Mouse (Mus musculus): Measurements from ENCODE around the gene Hist1h2ap. TPM values are rescaled to one million over a fixed set of nuclear protein-coding genes. Genes with fewer than 3 reads are reported as not detected.

The Hist1h2ap gene
- polyA plus RNA-seq, 2 experiments = 95.9 to 6,963 TPM

DNA sequence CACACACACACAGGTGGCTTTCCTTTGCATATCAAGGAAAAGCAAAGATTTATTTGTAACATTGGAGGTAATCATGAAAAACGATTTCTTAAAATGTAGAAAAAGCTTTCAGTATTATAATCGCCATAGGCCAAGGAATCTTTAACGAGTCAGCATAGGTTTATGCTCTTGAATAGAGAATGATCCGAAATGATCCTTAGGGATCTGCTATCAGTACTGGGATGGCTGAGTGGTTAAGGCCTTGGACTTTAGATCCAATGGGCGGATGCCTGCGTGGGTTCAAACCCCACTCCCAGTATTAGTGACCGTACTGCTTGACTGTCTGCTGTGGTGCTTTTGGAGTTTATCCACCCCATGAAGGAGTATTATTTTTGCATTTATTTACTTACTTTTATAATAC lies 37.7 kb downstream of the Hist1h2ap start:
- Histone ChIP-seq H3K36me3 (replicated peaks; ENCODE audit: control insufficient read depth, insufficient read depth, low read depth) (no peaks in the 10 kb centered on the region), H3K27me3 (ENCODE audit: control insufficient read depth, insufficient read depth, low read length) (no peaks in the 10 kb centered on the region), H3K4me2 (ENCODE audit: low read depth) (no peak overlapping the region), H3K9me3 (ENCODE audit: control insufficient read depth, low read length) (no peaks in the 10 kb centered on the region), H3K4me3 (ENCODE audit: insufficient read depth in 1 of 2, low read depth in 2 of 2, low read length in 2 of 2) (no peak overlapping the region), H3K27ac (no peak overlapping the region), H3K4me1 (replicated peaks; ENCODE audit: control insufficient read depth in 2 of 2, insufficient read depth in 2 of 2, low read length in 1 of 2) (peaks cover under 1% of the 10 kb centered on the region in 2 experiments; a peak in 2 of 4 replicates), H3K9ac (replicated peaks) (no peak overlapping the region)
- DNase-seq (ENCODE audit: low read depth in 3 of 3, low spot score in 3 of 3) = no peak
- no peak for ATAC-seq (ENCODE audit: insufficient read depth)
- WGBS (ENCODE audit: insufficient replicate concordance) = 81% methylated on average over 7 of the region's 7 CpGs
- TF ChIP-seq CTCF (IDR thresholded peaks at IDR 0.05; ENCODE audit: low read depth) = no peak
- no peak for TF ChIP-seq EP300 (IDR thresholded peaks at IDR 0.05; ENCODE audit: low read depth)

DNA sequence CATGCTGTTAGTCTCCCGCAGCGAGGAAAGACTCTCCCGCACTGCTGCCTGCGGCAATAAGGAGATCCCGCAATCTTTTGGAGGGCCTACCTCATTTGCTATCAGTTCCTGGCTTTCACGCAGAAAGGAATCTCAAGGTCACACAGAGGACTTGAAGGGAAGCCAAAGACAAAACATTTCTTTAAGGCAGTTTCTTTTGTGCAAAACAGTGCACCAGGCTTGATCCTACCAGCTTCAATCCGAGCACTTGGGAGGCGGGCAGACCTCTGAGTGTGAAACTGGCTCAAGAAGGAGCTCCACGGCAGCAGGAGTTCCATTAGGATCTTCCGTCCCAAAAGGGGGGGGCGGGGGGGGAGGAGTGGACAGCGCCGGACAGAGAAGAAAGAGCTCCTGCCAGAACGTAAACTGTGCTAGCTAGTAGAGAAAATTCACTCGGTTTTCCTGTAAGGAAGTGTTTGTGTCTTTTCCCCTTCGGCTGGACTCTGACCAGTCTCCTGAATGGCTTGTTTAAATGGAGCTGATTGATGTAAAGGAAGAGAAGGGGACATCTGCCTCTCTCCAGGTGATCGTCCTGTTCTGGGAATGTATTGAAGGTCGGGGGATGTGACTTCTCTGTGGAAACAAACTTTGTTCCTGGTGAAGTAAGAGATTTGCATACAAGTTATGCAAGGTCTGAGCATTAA lies 42.6 kb downstream of the Hist1h2ap start:
- no peaks in the 10 kb centered on the region for H3K9me3 ChIP-seq (ENCODE audit: control insufficient read depth, low read length)
- TF ChIP-seq EP300 (IDR thresholded peaks at IDR 0.05; ENCODE audit: low read depth) = no peak
- no peak for TF ChIP-seq CTCF (IDR thresholded peaks at IDR 0.05; ENCODE audit: low read depth)
- H3K9ac ChIP-seq (replicated peaks) = peak overlapping the region; percentile 45
- no peaks in the 10 kb centered on the region for H3K27me3 ChIP-seq (ENCODE audit: control insufficient read depth, insufficient read depth, low read length)
- peaks cover 12 to 15% of the 10 kb centered on the region in 2 experiments for H3K4me1 ChIP-seq (replicated peaks; ENCODE audit: control insufficient read depth in 2 of 2, insufficient read depth in 2 of 2, low read length in 1 of 2)
- no peak overlapping the region for H3K4me3 ChIP-seq (ENCODE audit: insufficient read depth in 1 of 2, low read depth in 2 of 2, low read length in 2 of 2)
- 27% methylated on average over 18 of the region's 18 CpGs for WGBS (ENCODE audit: insufficient replicate concordance)
- peak overlapping the region; percentile 44 for H3K4me2 ChIP-seq (ENCODE audit: low read depth)
- DNase-seq (ENCODE audit: low read depth in 3 of 3, low spot score in 3 of 3) (no peak), ATAC-seq (ENCODE audit: insufficient read depth) (no peak)
- no peak overlapping the region for H3K27ac ChIP-seq
- no peaks in the 10 kb centered on the region for H3K36me3 ChIP-seq (replicated peaks; ENCODE audit: control insufficient read depth, insufficient read depth, low read depth)

DNA sequence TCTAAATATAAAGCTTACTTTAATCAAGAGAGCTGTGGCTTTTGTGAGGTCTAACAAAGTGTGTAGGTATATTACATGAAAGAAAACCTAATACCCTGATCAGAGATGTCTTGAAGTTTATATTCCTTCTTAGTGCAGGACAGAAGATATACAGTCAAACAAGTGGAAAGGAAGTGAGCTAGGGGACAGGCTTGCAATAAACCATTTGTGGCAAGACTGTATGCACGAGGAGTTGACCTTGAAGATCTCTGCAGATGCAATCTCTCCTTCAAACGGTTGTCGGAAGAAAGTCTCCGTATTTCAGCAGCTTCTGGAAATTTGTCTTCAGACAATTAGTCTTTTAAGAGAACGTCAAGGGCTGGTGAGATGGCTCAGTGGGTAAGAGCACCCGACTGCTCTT lies 43.4 kb downstream of the Hist1h2ap start:
- no peak overlapping the region for H3K4me2 ChIP-seq (ENCODE audit: low read depth)
- no peak for TF ChIP-seq CTCF (IDR thresholded peaks at IDR 0.05; ENCODE audit: low read depth)
- no peak for TF ChIP-seq EP300 (IDR thresholded peaks at IDR 0.05; ENCODE audit: low read depth)
- H3K4me3 ChIP-seq (ENCODE audit: insufficient read depth in 1 of 2, low read depth in 2 of 2, low read length in 2 of 2) = no peak overlapping the region
- no peaks in the 10 kb centered on the region for H3K9me3 ChIP-seq (ENCODE audit: control insufficient read depth, low read length)
- H3K36me3 ChIP-seq (replicated peaks; ENCODE audit: control insufficient read depth, insufficient read depth, low read depth) = no peaks in the 10 kb centered on the region
- no peak overlapping the region for H3K9ac ChIP-seq (replicated peaks)
- peaks cover 19% of the 10 kb centered on the region in 2 experiments for H3K4me1 ChIP-seq (replicated peaks; ENCODE audit: control insufficient read depth in 2 of 2, insufficient read depth in 2 of 2, low read length in 1 of 2)
- no peak for ATAC-seq (ENCODE audit: insufficient read depth)
- 29% methylated on average over 6 of the region's 6 CpGs for WGBS (ENCODE audit: insufficient replicate concordance)
- no peak for DNase-seq (ENCODE audit: low read depth in 3 of 3, low spot score in 3 of 3)
- peak overlapping the region; percentile 84 for H3K27ac ChIP-seq
- H3K27me3 ChIP-seq (ENCODE audit: control insufficient read depth, insufficient read depth, low read length) = no peaks in the 10 kb centered on the region

DNA sequence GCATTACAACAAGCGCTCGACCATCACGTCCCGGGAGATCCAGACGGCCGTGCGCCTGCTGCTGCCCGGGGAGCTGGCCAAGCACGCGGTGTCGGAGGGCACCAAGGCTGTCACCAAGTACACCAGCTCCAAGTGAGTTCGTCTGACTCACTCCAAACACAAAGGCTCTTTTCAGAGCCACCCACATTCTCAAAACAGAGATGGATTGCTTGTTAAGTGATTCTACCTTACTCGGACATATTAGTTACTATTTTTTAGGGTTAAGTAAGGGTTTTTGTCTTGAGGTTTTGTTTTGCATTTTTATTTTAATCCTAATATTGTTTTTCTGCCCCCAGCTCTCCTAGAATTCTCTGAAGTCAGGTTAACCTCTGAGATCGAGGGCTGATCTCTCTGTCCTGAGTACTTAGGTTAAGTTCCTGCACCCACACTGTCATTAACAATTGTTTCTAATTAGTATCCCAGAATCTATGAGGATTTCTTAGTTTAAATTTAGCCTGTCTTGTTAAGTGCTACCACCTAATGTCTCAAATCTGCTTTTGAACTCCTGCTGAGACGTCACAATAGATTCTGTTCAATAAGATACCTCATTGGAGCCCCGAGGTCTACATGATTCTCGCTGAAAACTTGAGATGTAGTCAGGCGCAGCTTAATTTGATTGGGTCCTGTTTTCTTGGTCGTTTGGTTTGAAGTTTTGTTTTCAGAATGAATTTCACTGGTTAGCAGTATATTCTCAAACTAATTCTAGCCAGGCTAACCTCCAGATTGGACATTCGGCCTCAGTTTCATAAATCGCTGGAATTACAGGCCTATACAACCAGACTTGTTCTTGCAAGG lies 45.3 kb downstream of the Hist1h2ap start:
- H3K36me3 ChIP-seq (replicated peaks; ENCODE audit: control insufficient read depth, insufficient read depth, low read depth) = no peaks in the 10 kb centered on the region
- H3K9me3 ChIP-seq (ENCODE audit: control insufficient read depth, low read length) = no peaks in the 10 kb centered on the region
- DNase-seq (ENCODE audit: low read depth in 3 of 3, low spot score in 3 of 3) (peak in 1 of 3 experiments; percentile 51), ATAC-seq (ENCODE audit: insufficient read depth) (peak; percentile 19)
- H3K4me1 ChIP-seq (replicated peaks; ENCODE audit: control insufficient read depth in 2 of 2, insufficient read depth in 2 of 2, low read length in 1 of 2) = peaks cover 26 to 31% of the 10 kb centered on the region in 2 experiments
- H3K9ac ChIP-seq (replicated peaks) = peak overlapping the region; percentile 75
- H3K4me3 ChIP-seq (ENCODE audit: insufficient read depth in 1 of 2, low read depth in 2 of 2, low read length in 2 of 2) = peak overlapping the region; percentile 50 to 56
- peak overlapping the region; percentile 84 for H3K27ac ChIP-seq
- H3K27me3 ChIP-seq (ENCODE audit: control insufficient read depth, insufficient read depth, low read length) = no peaks in the 10 kb centered on the region
- no peak for TF ChIP-seq CTCF (IDR thresholded peaks at IDR 0.05; ENCODE audit: low read depth)
- no peak; the same call in 1 of the 2 replicates for TF ChIP-seq EP300 (IDR thresholded peaks at IDR 0.05; ENCODE audit: low read depth)
- H3K4me2 ChIP-seq (ENCODE audit: low read depth) = peak overlapping the region; percentile 90
- WGBS (ENCODE audit: insufficient replicate concordance) = 20% methylated on average over 14 of the region's 21 CpGs
